Mouse (Mus musculus) liver, adult 2 months (tissue): ENCODE measurements around the gene Uck1.

ENCODE experiments used
- CTCF ChIP-seq: fragments of 200-500 bp; IDR thresholded peaks from 2 replicates; pipeline ENCODE4 v1.5.1; 2011; ENCODE audit warnings: low read depth, low read length, control low read depth
- POLR2A ChIP-seq: fragments of 200-500 bp; IDR thresholded peaks from 2 replicates; pipeline ENCODE4 v1.6.1; 2011; ENCODE audit warnings: low read length, control low read depth; ENCODE audit not compliant: insufficient read depth; ENCODE audit errors: extremely low read depth

DNA sequence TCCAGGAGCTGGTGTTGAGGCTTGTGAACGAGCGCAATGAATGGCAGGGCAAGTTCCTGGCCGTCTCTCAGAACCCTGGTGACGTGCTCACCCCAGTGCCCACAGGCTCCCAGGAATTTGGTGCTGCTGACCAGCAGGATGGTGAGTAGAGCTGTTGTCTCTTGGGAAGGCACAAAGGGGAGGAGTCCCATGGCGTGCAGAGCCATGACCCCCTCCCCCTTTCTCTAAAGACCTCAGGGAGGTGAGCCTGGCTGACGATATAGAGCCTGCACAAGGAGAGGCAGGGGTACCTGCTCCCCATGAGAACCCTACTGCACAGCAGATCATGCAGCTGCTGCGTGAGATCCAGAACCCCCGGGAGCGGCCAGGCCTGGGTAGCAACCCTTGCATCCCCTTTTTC is 46.2 kb upstream of the Uck1 start:
- TF ChIP-seq CTCF: no peak
- no peak for TF ChIP-seq POLR2A
